Mouse (Mus musculus) A20 (cell line): ENCODE data around the gene Chst5.

Experiments
- DNase-seq: peaks from one replicate; pipeline ENCODE4 v3.0.0-alpha.2; 2011; ENCODE audit warnings: low read depth, low spot score

The Chst5 gene

DNA sequence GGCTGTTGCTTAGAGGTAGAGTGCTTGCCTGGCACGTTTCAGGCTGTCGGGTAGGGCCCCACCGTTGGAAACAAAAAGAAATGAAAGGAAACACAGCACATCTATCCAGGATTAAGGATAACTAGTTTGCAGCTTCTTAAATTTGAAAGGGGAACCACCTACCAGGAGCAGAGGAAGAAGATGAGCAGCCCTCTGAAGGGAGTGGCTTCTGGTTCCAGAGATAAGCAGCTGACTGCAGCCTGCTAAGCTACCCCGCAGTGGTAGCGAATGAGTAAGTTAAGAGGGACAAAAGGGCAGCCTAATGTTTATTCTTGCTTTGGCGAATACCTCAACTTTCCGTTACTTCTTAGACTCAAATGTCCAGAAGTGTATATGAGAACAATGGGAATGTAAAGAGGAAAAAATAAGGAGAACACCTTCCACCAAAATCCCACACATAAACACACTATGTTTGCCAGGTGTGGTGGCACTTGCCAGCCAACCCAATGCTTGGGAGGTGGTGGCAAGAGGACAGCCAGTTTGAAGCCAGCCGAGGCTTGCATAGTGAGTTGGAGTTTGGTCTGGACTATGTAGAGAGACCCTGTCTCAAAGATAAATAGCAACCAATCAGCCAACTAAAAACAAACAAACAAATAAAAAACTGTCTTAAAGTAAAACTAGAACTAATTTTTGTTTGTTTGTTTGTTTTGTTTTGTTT lies 19.5 kb upstream of the Chst5 start:
- no peak for DNase-seq

DNA sequence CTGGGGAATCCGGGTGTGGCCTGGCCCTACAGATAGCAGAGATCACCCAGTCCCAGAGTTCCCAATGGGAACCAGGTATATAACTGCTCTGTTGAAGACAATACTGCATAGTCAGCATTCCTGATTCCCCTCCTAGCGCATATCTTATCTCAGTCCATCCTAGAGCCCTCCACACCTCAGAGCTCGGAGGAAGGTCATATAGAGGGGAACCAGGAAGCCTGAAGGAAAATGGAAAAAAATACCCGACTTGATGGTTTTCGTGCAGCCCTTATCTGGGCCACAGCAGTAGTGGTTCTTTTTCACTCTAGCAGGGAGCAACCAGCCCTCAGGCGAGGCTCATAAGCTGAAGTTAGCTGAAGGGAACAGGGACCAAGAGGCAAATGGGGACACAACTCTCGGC lies 14.7 kb upstream of the Chst5 start:
- DNase-seq, result no peak

DNA sequence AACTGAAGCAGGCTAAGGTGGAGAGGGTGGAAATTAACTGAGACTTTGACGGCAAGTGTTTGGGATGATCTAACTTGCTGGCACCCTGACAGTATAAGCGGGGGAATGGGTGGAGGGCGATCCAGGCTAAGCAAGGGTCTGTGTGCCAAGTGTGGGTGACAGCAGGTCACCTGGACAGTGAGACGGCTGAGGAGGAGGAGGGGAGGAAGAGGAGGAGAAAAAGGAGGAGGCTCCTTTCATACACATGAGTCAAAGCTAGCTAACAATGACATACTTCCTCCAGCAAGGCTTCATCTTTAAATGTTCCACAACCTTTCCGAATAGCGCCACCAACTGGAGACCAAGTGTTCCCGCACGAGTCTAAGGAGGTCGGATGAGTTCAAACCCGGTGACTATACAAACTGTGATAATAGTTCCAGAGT lies 13.1 kb upstream of the Chst5 start:
- peak; percentile 74 for DNase-seq

DNA sequence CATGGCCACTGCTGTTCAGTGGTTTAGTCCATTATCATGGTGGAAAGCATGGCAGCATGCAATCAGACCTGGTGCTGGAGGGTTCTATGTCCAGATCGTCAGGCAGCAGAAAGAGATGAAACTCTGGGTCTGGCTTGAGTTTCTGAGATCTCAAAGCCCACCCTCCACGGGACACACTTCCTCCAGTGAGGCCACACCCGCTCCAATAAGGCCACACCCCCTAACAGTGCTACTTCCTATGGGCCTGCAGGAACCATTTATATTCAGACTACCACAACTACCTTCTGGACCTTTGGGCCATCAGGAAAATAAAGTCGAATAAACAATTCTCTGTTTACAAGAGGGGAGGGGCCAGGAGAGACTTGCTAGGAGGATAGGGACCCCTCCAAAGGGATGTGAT lies 10.7 kb upstream of the Chst5 start:
- DNase-seq, result no peak

DNA sequence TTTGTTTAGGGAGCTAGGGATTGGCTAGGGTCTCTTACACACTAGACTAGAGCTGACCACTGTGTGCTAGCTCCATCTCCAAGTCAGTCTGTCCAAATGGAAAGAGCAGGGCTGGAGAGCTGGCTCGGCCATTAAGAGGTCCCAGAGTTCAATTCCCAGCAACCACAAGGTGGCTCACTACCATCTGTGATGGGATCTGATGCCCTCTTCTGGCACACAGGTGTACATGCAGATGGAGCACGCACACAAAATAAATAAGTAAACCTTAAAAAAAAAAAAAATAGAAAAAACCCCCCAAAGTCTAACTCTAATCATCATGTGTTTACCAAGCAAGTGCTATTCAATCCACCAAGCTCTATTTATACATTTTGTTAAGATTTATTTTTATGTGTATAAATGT lies 9.4 kb upstream of the Chst5 start:
- peak; percentile 57 for DNase-seq

DNA sequence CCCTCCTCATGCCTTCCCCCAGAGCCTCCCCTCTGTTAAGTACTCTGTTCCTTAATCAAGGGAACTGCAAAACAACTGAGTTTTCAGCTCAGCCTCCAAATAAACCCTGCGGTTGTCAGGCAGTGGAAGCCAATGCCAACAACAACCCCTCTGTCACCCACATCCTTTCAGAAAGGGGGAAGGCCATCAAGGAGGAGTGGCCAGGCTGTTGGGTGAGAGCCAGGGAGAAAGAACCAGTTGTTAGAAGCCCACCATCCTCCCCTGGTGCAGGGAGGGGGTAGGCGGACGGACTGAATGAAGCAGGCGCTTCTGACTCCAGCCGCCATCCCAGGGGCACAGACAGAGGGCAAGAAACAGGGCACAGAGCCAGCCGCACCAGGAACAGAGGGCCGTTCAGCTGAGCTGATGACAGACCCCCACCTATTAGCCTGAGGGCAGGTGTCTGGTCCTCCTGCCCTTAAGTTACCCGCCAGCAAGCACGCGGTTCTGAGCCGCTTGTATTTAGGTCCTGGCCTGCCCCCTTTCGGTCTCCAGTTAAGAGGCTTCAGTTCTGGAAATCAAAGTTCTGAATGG lies 2.7 kb upstream of the Chst5 start:
- DNase-seq, result no peak

DNA sequence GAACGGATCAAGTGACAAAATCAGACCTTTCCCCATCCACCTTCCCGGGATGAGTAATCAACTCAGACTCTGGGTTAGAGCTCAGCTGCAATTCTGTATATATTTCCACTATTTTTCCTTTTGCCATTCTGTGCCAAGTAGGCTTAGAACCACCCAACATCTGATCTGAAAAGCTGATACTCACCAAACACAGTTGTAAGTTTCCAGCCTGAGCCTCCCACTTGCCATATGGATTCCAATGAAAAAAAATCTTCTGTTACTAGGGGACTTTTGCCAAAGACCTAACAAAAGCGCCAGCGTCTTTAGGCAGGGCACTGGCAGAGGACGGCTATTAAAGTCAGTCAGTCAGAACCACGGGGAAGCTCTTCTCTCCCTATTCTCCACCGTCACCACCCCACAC lies 1.3 kb upstream of the Chst5 start:
- DNase-seq, result no peak

DNA sequence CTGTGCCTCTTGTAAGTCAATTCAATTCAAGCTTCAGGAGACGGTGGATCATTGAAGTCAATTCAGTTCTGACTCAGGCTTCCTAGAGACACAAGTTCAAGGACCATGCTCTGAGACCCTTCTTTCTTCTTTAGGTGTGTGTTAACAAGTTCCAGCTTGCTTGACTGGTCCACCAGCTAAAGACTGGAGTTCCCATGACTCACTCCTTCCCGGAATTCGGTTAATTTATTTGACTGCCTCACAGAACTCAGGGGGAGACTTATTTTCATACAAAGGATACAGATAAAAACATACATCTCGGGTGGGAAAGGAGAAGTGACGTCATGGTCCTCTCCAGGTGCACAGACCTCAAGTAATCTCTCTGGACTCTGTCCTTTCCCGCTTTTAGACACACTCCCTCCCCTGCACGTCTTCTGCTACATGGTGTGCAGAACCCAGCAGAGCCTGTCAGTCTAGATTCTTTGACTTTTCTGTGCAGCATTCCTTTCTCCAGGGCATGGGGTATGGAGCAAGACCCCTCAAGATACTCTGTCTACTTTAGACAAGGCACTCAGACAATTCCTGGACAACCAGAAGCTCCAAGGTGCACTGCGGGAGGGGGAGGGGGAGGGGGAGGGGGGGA lies 4.6 kb downstream of the Chst5 start:
- DNase-seq, result no peak

DNA sequence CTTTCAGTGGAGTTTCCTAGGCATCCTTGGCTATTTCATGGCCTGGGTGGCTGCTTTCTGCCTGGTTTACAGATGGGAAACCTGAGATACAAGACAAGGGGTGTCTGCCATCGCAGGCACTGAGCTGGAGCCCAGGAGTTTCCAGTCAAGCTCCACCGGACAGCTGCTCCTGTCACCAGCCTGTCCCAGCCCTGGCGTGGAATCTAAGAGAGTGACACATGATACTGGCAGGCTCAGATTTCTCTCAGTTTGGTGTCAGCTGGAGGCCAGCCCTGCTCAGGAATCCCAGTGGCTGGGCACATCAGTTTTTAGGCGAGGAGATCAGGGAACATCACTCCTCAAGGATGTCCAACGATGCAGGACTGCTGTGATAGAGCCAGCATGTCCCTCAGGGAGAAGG lies 8.2 kb downstream of the Chst5 start:
- no peak for DNase-seq

DNA sequence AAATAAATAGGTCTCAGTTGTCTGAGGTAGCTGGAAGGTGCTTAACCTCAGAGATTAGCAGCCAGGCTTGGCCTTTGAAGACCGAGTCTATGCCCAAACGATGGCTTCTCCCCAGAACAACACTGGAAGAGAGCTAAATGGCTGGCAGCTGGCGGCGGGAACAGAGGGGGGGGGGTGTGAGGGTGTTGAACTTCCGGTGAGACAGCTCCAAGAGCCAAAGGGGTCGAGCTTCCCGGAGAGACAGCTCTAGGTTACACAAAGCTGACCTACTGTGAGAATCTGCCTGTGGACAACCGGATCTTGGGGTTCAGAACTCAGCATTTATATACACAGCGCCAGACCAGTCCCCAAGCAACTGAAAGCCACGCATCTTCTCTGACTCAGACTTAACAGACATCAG lies 11.7 kb downstream of the Chst5 start:
- no peak for DNase-seq

DNA sequence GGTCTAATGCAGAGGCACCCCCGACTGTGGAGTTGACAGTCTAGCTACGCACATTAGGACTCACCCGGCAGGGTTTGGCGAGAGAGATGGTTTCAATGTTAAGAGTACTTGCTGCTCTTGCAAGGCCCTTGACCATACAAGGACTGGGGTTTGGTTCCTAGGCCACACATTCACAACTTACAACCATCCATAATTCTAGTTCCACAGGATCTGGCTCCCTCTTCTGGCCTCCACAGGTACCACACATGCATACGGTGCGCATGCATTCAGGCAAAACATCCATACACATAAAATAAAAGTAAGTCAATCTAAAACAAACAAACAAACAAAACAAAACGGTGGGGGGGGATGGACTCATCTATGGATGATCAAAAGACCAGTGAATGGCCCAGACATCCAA lies 15.3 kb downstream of the Chst5 start:
- peak; percentile 28 for DNase-seq

DNA sequence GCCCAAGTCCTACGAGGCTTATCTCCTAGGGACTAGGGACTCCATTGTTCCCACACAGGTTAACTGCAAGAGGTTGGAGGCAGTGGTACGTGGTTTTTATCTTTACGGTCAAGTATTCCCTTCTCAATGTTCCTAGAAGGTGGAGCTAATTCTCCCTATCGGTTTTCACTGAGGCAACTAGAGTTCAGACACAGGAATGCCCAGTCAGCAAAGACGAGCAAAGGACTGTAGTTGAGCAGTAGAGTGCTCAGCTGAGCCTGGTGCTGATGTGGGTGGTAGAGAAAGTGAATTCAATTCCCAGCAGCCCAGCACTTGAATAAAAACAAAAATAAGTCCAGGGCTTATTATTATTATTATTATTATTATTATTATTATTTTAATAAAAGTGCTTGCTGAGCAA lies 17.6 kb downstream of the Chst5 start:
- DNase-seq, result no peak

DNA sequence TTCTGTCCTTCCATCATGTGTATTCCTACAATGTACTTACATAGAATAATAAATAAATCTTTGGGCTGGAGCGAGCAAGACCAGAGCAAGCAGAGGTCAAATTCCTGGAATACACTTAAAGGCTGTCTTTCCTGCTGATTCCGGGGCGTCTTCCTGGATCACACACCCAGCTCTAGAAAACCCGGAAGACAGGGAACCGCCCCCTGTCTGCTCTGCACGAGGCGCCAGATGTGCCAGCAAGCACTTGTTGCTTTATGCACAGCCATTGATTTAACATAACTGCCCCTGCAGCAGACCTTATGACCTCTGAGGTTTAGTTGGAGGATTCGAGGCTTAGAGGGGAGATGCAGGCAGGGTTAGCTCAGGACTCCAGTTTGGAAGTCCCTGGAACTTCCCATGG lies 18.3 kb downstream of the Chst5 start:
- no peak for DNase-seq

DNA sequence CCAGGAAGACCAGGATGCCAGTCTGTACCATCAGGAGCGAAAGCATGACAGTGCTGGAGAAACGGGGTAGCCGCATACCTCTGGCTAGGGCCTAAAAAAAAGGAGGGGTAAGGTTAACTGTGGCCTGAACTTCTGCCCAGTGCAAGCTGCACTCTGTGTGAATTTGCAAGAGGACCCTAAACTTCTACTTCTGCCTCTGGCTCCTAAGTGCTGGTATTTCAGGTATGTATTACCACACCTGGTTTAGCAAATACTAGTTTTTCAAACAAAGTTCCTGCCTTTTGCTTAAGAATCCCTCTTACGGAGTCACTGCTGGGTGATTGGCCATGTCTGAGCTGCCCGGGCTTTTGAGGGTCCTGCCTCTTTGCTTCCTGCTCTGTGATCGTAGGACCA lies 19.3 kb downstream of the Chst5 start:
- no peak for DNase-seq

DNA sequence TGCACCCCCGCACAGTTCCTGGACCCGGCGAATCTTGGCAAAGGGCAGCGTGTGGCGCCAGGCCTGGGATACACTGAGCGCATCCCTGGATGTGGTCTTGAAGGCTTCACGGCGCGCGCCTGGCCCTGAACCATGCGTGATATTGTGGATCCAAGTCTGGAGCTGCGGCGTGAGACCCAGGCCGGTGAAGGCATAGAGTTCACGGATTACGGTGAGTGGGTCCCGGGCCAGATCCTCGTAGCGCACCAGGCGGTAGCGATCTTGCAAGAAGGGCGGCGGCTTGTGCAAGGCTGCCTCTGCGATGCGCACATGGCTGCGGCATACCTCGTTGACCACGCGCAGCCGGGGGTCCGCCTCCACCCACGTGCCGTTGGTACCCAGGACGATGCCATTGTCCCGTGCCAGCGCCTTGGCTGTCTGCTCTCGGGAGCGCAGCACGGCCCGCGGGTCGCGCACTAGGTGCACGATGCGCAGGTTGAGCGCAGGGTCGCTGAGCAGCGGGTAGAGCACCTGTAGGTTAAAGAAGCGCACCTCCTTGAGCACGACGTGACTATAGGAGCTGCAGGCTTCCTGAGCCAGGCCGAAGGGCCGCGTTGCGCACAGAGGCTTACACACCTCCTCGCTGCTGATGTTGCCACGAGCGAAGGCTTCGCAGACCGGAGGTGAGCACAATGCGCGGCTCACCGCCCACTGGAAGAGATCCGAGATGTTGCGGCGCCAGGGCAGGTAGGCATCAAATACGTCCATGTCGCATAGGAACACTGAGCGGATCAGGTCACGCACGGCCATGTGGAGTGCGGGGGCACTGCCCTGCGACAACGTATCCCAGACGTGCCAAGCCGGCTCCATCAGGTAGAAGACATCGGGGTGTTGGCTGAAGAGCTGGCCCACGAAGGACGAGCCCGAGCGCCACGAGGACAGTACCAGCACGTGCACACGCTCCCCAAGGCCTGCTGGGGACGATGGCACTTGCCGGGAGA lies 20.0 kb downstream of the Chst5 start:
- no peak for DNase-seq

DNA sequence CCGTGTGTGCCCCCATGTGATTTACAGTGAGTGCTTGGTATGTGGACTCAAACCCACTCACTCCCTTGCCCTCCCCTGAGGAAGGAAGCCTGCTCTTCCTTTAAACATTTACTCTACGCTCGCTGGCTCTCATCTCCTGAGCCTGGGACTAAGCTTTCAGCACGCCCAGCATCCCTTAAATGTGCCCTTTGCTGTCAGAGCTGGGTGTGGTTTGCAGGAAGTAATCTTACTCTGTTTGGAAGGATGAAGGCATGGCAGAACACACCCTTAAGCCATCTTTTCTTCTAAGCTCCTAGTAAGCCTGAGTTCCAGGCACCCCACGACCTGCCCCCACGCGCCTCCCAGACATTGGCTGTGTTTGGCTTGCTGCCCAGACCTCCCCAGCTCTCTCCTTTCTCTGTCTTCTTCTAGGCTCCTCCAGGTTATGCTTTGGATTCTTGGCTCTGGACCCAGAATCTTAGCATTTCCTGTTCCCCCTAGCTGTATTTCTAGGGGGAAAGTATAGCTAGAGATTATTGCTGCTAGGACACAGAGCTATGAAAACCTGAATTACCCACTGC lies 22.1 kb downstream of the Chst5 start:
- DNase-seq, result no peak

DNA sequence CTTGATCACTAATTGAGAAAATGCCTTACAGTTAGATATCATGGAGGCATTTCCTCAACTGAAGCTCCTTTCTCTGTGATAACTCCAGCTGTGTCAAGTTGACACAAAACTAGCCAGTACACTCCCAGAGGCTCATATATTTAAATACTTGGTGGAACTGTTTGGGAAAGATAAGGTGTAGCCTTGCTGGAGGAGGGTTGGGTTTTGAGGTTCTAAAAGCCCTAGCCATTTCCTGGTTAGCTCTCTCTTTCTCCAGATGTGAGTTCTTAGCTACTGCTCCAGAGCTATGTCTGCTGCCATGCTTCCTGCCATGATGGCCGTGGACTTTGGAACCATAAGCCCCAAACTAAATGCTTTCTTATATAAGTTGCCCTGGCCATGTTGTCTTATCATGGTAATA lies 22.8 kb downstream of the Chst5 start:
- no peak for DNase-seq

DNA sequence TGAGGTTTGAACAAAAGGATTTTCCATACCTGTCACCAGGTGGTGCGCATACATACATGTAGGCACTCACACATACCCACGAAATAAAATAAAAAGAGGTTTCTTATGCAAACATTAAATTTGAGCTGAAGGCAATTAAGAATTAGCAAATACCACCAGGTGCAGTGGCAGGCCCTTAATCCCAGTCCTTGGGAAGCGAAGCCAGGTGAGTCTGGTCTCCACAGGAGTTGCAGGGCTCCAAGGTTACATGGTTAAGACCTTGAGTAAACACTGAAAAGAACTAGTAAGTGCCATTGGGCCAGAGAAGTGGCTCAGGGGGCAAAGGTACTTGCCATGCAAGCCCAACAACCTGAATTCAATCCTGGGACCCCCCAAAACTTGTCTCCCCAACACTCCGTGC lies 26.6 kb downstream of the Chst5 start:
- DNase-seq, result no peak

DNA sequence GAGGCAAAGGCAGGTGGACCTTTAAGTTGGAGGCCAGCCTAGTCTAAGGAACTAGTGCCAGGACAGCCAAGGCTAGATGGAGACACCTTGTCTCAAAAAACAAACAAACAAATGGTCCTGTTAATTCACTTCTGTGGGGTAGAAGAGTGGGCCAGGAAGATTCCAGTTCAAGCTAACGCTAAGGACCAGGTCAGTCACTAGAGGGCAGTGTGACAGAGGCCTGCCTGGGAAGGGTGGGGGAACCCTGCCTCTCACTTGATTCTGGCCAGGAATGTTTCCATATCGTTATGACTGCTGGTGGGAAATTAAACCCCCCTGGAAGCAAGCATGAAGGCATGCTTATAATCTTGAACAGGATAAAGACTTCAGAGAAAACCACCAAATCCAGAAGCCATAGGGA lies 28.7 kb downstream of the Chst5 start:
- DNase-seq, result peak; percentile 58

DNA sequence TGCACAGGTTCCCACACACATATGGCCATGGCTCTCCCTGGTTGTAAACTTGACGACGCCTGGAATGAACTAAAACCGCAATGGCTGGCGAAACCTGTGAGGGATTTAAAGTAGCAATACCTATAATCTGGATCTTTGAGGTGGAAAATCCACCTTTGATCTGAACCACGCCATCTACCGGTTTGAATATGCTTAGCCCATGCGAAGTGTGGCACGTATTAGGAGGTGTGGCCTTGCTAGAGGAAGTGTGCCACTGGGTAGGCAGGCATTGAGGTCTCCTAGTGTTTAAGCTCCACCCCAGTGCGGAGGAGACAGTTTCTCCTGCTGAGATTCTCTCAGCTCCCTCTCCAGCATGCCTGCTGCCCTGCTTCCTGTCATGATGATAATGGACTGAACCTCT lies 32.5 kb downstream of the Chst5 start:
- DNase-seq, result peak; percentile 89

DNA sequence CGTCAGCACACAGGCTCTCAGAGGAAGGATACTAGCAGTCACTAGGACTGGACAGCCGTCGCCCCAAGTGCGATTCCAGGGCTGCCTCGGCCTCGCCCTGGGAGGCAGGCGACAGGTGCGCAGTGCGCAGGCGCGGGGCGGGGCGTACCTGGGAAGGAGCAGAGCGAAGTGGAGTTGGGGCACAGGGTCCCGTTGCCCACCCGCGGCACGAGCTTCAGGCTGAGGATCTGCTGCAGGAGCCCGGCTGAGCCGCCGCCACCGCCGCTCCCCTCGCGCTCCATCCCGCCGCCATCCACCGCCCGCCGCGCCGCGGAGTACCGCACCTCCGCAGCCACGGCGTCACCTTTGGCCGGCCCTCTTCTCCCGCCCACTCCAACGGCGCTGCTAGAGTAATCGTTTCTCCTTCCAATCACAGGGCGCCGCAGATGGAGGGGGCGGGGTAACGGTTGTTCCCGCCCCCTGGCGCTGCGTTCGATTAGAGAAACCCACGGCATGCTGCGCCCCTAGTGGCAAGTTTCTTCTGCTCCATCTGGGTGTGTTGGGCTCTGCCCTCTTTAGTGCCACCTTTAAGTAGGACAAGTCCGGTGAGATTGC lies 33.8 kb downstream of the Chst5 start, which contains the start of gene Tmem170:
Gene Tmem170 (minus strand): TSS at position 396 of the 594 bp plus-strand sequence.
- peak; percentile 100 for DNase-seq
